Mouse (Mus musculus) ES-E14 (cell line): ENCODE measurements around the gene 3110009E18Rik.

Experiments used
- CHD2 ChIP-seq: IDR thresholded peaks from 2 replicates; pipeline ENCODE4 v1.6.1; 2014; ENCODE audit warnings: mild to moderate bottlenecking, low read depth, low read length, inconsistent platforms
- MAFK ChIP-seq: IDR thresholded peaks from 2 replicates; pipeline ENCODE4 v1.6.1; 2014; ENCODE audit warnings: mild to moderate bottlenecking, low read depth, low read length, inconsistent platforms; ENCODE audit not compliant: insufficient read depth
- ZNF384 ChIP-seq: IDR thresholded peaks from 2 replicates; pipeline ENCODE4 v1.6.1; 2012; ENCODE audit warnings: low read depth, low read length, inconsistent platforms

DNA sequence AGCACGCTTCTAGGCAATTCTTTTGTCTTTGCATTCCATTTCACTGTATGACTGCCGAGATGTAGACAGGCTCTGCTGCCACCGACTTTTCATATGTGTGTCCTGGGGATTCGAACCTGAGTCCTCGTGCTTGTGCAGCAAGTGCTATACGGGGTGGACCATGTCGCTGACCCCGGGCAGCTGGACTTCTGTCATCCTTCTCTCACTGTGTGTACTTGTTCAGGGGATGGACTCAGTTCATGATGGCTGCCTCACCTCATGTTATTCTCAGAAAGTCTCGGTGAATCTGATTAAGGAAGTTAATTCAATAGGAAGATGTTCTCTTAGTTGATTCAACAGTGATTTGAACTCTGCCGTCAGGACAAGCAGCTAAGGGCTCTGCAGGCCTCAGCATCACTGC is 72.6 kb downstream of the 3110009E18Rik start:
- TF ChIP-seq ZNF384: no peak
- no peak for TF ChIP-seq MAFK
- no peak for TF ChIP-seq CHD2
